Mouse (Mus musculus) 3T3-L1 (cell line): Measurements from ENCODE around the gene Glra4.
"Not testable (repeated sequence)": the region's sequence is repeated elsewhere in the genome, so short reads cannot be mapped to it uniquely, and the experiment has no call there.

Experiments used
- DNase-seq: peaks from one replicate; pipeline ENCODE4 v3.0.0-alpha.2; 2015; ENCODE audit warnings: low read depth, low spot score

The Glra4 gene

DNA sequence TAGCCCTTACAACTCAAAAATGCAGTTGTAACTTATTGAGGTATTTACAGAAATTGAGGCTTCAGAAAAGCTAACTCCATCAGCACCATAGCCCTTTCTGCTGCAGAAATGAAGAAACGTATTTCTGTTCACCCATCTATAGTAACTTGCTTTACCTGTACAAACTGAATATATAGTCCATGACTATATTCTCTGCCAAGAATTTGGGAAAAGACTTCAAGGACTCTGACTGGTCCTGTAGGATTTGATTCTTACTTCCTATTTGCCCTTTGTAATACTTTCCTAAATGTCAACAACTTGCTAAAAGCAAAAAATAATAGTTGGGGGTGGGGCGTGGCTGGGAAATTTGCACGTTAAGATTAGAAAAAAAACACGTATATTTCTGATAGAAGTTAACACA is 47.9 kb downstream of the Glra4 start:
- DNase-seq, result no peak

DNA sequence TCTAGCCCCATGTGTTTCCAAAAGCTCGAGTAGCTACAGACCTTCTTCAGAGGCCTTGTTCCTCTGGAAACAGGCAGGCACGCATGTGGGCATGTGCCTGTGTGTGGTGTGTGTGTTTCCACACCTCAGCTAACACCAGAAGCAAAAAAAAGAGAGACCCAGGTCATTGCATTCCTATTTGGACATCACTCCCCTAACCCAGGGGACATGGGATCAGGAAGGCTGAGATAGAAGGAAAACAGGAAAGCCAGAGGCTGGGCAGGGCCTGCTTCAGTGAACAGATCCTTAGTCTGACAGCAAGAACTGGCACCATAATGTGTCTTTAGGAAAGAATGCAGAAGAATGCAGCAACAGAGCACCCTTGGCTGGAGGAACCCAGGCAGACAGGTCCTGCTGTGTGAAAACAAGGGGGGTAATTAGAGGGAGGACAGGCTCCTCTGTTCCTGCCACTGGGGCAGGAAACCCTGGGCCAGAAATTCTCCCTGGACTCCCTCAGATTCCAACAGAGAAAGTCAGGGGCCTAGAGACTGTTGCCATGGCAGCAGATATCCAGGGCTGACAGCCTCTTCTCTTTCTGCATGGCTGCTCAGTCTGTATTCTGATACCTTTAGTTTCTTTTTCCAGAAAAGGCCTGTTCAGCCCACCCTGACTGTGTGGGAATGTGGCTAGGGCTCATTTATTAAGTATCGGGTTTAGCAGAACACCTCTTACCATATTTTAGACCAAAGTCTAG is 65.0 kb downstream of the Glra4 start:
- not testable (repeated sequence) for DNase-seq

GRCm38 (mm10) chrX:136708782-136709181 is 71.2 kb downstream of the Glra4 start:
- no peak for DNase-seq

- DNase-seq, result no peak
These were observed 71.7 kb downstream of the Glra4 start for GRCm38 (mm10) chrX:136708168-136708681.
